Mouse (Mus musculus) olfactory bulb, adult 2 months (tissue): ENCODE results near the gene Slc5a10. TPM values are rescaled to one million over a fixed set of nuclear protein-coding genes. Genes with fewer than 3 reads are reported as not detected.

Experiments used
- H3K27ac ChIP-seq: fragments of 200-500 bp; 2 replicates; pipeline ENCODE4 v1.5.1; 2012; ENCODE audit warnings: low read depth, low read length; ENCODE audit not compliant: insufficient read depth
- H3K4me1 ChIP-seq: fragments of 200-500 bp; 2 replicates; pipeline ENCODE4 v1.6.1; 2012; ENCODE audit warnings: low read length; ENCODE audit not compliant: control insufficient read depth, insufficient read depth
- H3K4me3 ChIP-seq: fragments of 200-500 bp; 2 replicates; pipeline ENCODE4 v1.5.1; 2012; ENCODE audit warnings: mild to moderate bottlenecking, low read depth, low read length, moderate library complexity; ENCODE audit not compliant: insufficient read depth
- CTCF ChIP-seq: fragments of 200-500 bp; IDR thresholded peaks from 2 replicates; pipeline ENCODE4 v1.5.1; 2012; ENCODE audit warnings: low read depth, mild to moderate bottlenecking, low read length, moderate library complexity; ENCODE audit not compliant: insufficient read depth
- POLR2A ChIP-seq: fragments of 200-500 bp; IDR thresholded peaks from 2 replicates; pipeline ENCODE4 v1.6.1; 2012; ENCODE audit warnings: mild to moderate bottlenecking, low read depth, low read length, moderate library complexity; ENCODE audit not compliant: insufficient read depth
- WGBS: fragments of 180-500 bp; shearing (Covaris S2); methylation state at CpG from one replicate; pipeline ENCODE4 v1.1.7; 2018; 5-methylcytosine and 5-hydroxymethylcytosine counted together
- polyA plus RNA-seq: library from polyadenylated mRNA; stranded (reverse); fragments of >200 nt; gene quantifications from 2 replicates; pipeline ENCODE4 v1.2.4, GENCODE M21; 2012; ENCODE audit warnings: low replicate concordance; ENCODE audit not compliant: missing spikeins, insufficient read depth, insufficient read length

The Slc5a10 gene
- polyA plus RNA-seq, 1 experiment, result not detected

DNA sequence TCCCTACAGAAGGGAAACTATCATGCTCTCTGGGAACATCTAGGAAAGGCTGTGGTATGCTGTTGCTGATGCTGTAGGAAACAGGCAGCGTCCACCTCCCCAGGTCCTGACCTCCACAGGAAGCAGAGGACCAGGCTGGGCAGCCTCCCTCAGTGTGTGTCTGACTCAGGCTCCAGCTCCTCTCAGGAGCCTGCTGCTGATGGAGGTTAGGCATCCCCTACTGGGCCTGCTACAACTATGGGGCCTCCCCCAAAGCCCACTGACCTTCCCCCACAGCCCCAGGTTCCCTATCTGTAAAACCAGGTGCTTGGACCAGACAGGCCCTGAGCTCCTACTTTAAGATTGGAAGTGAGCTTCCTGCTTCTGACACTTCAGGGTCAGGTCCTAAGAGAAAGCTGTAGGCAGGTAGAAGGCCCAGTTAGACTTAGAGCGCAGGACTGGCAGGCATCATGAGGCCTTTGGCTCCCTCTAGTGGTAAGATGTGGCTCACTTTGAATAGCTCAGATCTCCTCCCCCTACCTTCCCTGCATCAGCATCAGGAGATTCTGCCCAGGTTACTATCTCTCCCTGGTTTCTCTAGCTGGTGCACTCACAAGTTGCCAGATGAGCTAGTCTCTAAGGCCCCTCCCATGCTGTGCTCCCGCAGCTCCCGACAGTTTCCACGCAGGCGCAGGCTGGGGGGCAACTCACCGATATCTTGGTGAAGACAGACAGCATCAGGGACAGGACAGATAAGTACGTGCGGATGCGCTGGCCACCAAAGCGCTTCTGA is 6.1 kb downstream of the Slc5a10 start:
- TF ChIP-seq CTCF (no peak), POLR2A (no peak)
- Histone ChIP-seq H3K4me1 (peaks cover 11% of the 10 kb centered on the region), H3K27ac (no peak overlapping the region), H3K4me3 (no peak overlapping the region)
- 43% methylated on average over 11 of the region's 11 CpGs for WGBS

DNA sequence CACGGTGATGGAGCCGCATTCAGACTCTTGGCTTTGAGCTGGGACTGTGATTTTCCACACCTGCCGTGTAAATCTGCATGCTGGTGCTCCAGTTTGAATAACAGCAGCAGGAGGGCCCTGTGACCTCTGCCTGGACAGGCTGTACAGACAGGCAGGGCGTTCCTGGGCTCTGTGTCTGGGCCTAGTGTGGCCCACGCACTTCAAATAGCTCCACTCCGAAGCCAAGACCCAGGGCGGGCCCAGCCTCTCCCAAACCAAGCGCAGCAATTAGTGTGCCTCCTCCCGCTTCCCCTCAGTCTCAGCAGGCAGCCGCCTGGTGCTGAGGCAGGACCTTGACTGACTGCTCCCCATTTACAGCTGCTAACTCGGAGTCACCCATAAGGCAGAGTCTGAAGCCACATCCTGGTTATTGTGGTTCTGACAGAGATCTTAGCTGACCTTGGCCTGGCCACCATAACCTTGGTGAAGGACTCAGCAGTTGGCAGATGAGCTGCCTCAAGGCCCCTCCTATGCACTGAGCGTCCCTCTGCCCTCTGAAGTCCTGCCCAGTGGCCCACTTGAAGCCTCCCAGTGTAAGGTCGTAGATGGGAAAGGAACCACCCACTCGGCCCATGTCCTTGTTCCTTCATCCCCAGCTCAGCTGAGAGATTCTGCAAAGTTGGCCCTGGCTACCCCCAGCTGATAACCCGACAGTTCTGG is 7.3 kb downstream of the Slc5a10 start:
- Histone ChIP-seq H3K4me3 (no peak overlapping the region), H3K27ac (no peak overlapping the region), H3K4me1 (peaks cover 11% of the 10 kb centered on the region)
- 67% methylated on average over 15 of the region's 15 CpGs for WGBS
- TF ChIP-seq CTCF, result no peak
- TF ChIP-seq POLR2A, result no peak

DNA sequence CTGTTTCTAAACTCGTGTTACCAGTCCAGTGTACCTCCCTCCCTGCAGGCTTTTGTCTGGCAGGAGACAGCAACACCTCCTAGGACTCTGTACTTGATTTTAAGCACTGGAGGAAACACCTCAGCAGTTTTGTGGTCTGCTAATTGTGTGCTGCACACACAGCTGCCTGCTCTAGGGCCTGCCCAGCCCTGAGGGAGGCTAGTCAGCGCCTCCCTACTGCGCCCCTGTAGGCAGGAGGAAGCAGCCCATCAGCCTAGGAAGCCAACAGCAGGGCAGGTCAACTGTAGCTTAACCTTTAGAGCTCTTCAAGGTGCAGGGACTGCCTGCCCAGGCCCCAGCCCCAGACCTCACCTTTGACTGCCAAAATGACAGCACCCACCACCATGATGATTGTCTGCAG is 11.7 kb downstream of the Slc5a10 start:
- peaks cover 8% of the 10 kb centered on the region for H3K4me1 ChIP-seq
- 87% methylated on average over 3 of the region's 3 CpGs for WGBS
- no peak overlapping the region for H3K27ac ChIP-seq
- TF ChIP-seq POLR2A (no peak), CTCF (no peak)
- H3K4me3 ChIP-seq, result no peak overlapping the region

DNA sequence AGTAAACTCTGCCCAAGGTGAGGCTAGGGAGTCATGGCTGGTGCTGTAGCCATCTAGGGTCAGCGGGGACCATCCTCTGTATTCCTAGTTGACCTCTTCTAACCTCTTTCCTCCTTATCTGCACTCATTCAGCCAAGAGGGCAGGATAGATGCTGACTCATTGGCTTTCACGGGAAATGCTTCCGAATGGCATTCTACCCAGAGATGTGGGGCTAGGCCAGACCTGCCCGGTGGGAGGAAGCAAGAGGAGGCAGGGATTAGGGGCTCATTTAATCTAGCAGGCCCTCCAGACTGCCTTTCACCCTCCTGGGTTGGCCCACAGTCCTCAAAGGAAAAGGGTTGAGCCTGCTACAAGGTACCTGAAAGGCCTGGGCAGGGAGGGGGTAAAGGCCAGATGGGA is 14.4 kb downstream of the Slc5a10 start:
- TF ChIP-seq CTCF (no peak), POLR2A (no peak)
- Histone ChIP-seq H3K4me1 (peaks cover 7% of the 10 kb centered on the region; the same call in 1 of the 2 replicates), H3K4me3 (no peak overlapping the region), H3K27ac (no peak overlapping the region)
- WGBS, result 76% methylated on average over 4 of the region's 4 CpGs

DNA sequence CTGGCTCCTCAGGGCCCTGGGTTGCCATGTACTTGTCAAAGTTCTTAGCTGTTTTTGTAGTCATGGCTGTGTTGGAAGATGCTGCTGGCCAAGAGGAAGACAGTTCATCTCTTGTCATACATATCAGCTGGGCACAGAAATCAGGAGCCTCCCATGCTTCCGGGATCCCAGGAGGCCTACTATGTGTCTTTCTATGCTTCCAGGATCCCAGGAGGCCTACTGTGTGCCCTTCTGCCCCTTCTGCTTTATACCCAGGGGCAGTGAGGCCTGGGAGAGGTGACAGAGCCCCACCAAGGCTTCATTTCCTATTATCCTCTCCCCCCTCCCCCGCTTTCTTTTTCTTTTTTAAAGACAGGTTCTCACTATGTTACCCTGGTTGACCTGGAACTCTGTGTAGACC is 15.0 kb downstream of the Slc5a10 start:
- peaks cover 7% of the 10 kb centered on the region; the same call in 1 of the 2 replicates for H3K4me1 ChIP-seq
- TF ChIP-seq POLR2A (no peak), CTCF (no peak)
- no peak overlapping the region for H3K27ac ChIP-seq
- H3K4me3 ChIP-seq, result no peak overlapping the region
- 95% methylated on average over 2 of the region's 2 CpGs for WGBS

DNA sequence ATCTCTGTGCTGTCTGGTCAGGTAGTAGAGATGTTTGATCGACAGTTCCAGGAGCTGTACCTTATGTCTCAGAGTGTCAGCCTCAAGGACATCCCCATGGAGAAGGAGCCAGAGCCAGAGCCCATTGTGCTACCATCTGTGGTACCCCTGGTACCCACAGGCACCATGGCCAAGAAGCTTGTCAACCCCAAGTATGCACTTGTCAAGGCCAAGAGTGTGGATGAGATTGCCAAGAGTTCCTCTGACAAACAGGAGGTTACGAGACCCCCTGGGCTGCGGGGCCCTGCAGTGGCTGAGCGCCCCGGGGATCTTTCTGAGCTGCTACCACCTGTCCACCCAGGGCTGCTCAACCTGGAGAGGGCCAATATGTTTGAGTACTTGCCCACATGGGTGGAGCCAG is 18.1 kb downstream of the Slc5a10 start:
- H3K4me3 ChIP-seq, result no peak overlapping the region
- H3K4me1 ChIP-seq, result peaks cover 7% of the 10 kb centered on the region; the same call in 1 of the 2 replicates
- H3K27ac ChIP-seq, result no peak overlapping the region
- TF ChIP-seq POLR2A (no peak), CTCF (no peak)
- 95% methylated on average over 5 of the region's 5 CpGs for WGBS

DNA sequence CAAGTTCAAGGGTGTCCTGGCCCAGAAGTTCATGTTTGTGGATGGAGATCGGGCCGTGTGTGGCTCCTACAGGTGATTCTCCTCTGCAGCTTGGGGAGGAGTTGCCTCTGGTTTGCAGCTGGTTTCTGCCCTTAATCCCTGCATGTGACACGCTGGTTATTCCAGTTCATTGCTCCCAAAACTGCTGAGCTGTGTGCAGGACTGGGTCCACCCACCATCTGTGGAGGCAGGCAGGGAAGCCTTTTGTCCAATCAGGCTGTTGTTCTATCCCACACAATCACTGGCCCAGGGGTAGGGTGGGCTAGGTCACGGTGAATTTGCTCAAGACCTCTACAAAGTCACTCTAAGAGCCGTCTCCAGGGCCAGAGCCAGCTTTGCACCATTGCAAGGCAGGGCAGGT is 18.9 kb downstream of the Slc5a10 start:
- peaks cover 7% of the 10 kb centered on the region; the same call in 1 of the 2 replicates for H3K4me1 ChIP-seq
- TF ChIP-seq CTCF (no peak), POLR2A (no peak)
- 57% methylated on average over 5 of the region's 5 CpGs for WGBS

DNA sequence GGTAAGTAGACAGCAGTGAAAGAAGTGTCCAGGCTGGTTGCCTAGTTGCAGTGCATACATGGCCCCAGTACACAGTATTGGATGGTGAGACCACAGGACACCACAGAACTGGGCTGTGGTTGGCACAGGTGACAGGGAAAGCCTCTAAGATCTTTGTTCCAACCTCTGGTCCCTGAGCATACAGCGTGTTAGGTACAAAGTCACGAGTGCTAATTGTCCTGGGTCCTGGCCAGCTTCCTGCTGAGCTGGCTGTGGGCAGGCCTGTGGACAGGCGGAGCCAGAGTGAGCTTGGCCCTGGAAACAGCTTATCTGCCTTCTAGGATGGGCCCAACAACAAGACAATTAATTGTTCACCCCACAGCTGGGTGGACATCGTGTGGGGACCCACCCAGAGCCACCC is 20.7 kb downstream of the Slc5a10 start:
- WGBS, result 46% methylated on average over 4 of the region's 4 CpGs
- no peak overlapping the region for H3K27ac ChIP-seq
- H3K4me3 ChIP-seq, result no peak overlapping the region
- peaks cover 7% of the 10 kb centered on the region; the same call in 1 of the 2 replicates for H3K4me1 ChIP-seq
- TF ChIP-seq POLR2A (no peak), CTCF (no peak)

More for the DNA sequence above, 18.9 kb downstream of the Slc5a10 start:
- Histone ChIP-seq H3K27ac (no peak overlapping the region), H3K4me3 (no peak overlapping the region)

DNA sequence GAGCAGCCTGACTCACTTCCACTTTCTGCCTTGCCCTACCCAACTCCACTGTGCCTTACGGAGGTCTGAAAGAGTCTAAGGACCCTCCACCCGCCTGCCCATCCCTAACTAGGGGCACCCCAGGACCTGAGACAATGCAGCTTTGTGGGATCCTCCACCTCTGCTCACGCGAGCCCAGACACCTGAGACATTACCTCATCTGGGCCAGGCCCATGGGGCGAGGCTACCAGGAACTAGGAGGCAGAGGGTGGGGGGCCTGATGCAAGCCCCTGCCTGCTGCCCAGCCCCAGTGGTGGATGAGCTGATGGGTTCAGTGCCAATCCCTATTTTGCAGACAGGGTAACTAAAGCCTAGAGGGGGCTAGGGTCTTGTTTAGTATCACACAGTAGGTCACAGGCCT is 21.2 kb downstream of the Slc5a10 start:
- no peak overlapping the region for H3K27ac ChIP-seq
- 97% methylated on average over 5 of the region's 5 CpGs for WGBS
- H3K4me3 ChIP-seq, result no peak overlapping the region
- no peak for TF ChIP-seq POLR2A
- no peak for TF ChIP-seq CTCF
- peaks cover 7% of the 10 kb centered on the region; the same call in 1 of the 2 replicates for H3K4me1 ChIP-seq
